Mouse (Mus musculus): Measurements from ENCODE around the gene Thtpa. TPM values are rescaled to one million over a fixed set of nuclear protein-coding genes. Genes with fewer than 3 reads are reported as not detected.
A peak's percentile ranks its signal among the peaks of the same experiment; 100 is the strongest.

The Thtpa gene
- total RNA-seq, 4 experiments from 2014 or later: 11.5 to 17.0 (median 14.0) TPM

- no peak for DNase-seq (ENCODE audit: low spot score)
These were observed 16.9 kb upstream of the Thtpa start for GRCm38 (mm10) chr14:55077481-55078365.

GRCm38 (mm10) chr14:55078366-55078989 is 16.1 kb upstream of the Thtpa start:
- no peak for DNase-seq (ENCODE audit: low spot score)

- peak; percentile 43 for DNase-seq (ENCODE audit: low spot score)
These were observed 15.2 kb upstream of the Thtpa start for GRCm38 (mm10) chr14:55079214-55079970.

GRCm38 (mm10) chr14:55081105-55081504 is 13.5 kb upstream of the Thtpa start:
- no peak for DNase-seq (ENCODE audit: low spot score)

- DNase-seq (ENCODE audit: low spot score): no peak
These were observed 11.1 kb upstream of the Thtpa start for GRCm38 (mm10) chr14:55083481-55083880.

- DNase-seq (ENCODE audit: low spot score): no peak
These were observed 9.1 kb upstream of the Thtpa start for GRCm38 (mm10) chr14:55085324-55086008.

GRCm38 (mm10) chr14:55086009-55086514 is 8.5 kb upstream of the Thtpa start:
- DNase-seq (ENCODE audit: low spot score): no peak

GRCm38 (mm10) chr14:55089199-55089947 is 5.2 kb upstream of the Thtpa start:
- DNase-seq (ENCODE audit: low spot score): no peak

- no peak for DNase-seq (ENCODE audit: low spot score)
These were observed 3.2 kb upstream of the Thtpa start for GRCm38 (mm10) chr14:55091209-55091865.

- DNase-seq (ENCODE audit: low spot score): peak; percentile 92
These were observed 2.5 kb upstream of the Thtpa start, which contains the start of gene Zfhx2 for GRCm38 (mm10) chr14:55092011-55092577. Zfhx2 (minus strand) TSS chr14:55092324.

GRCm38 (mm10) chr14:55093927-55094326 is 657 bp upstream of the Thtpa start:
- no peak for DNase-seq (ENCODE audit: low spot score)

- DNase-seq (ENCODE audit: low spot score): no peak
These were observed 679 bp downstream of the Thtpa start for GRCm38 (mm10) chr14:55095263-55095662.

- no peak for DNase-seq (ENCODE audit: low spot score)
These were observed 1.1 kb downstream of the Thtpa start for GRCm38 (mm10) chr14:55095671-55096070.

GRCm38 (mm10) chr14:55096573-55097087 is 2.0 kb downstream of the Thtpa start:
- no peak for DNase-seq (ENCODE audit: low spot score)

GRCm38 (mm10) chr14:55097646-55098045 is 3.1 kb downstream of the Thtpa start:
- no peak for DNase-seq (ENCODE audit: low spot score)

- DNase-seq (ENCODE audit: low spot score): no peak
These were observed 3.5 kb downstream of the Thtpa start for GRCm38 (mm10) chr14:55098067-55098466.

- DNase-seq (ENCODE audit: low spot score): peak; percentile 43
These were observed 7.0 kb downstream of the Thtpa start for GRCm38 (mm10) chr14:55101592-55101991.

GRCm38 (mm10) chr14:55102253-55102785 is 7.7 kb downstream of the Thtpa start:
- DNase-seq (ENCODE audit: low spot score): no peak

GRCm38 (mm10) chr14:55104365-55104764 is 9.8 kb downstream of the Thtpa start:
- no peak for DNase-seq (ENCODE audit: low spot score)

All from heart, adult 8-10 months (tissue).